Mouse (Mus musculus): ENCODE data around the gene Ankrd22. TPM values are rescaled to one million over a fixed set of nuclear protein-coding genes. Genes with fewer than 3 reads are reported as not detected.
"Not testable (repeated sequence)": the region's sequence is repeated elsewhere in the genome, so short reads cannot be mapped to it uniquely, and the experiment has no call there.

The Ankrd22 gene
- not detected in 2 replicates for polyA plus RNA-seq (2011; ENCODE audit: insufficient read length, low read depth, missing spikeins)

GRCm38 (mm10) chr19:34165891-34166290 lies at the start of gene Ankrd22:
Gene Ankrd22, minus strand, starts transcription at chr19:34166053.
- TF ChIP-seq CTCF (IDR thresholded peaks at IDR 0.05; ENCODE audit: borderline replicate concordance, insufficient read depth, low read length) (no peak), POLR2A (IDR thresholded peaks at IDR 0.05; ENCODE audit: low read depth, low read length) (no peak)
- H3K4me3 ChIP-seq (ENCODE audit: insufficient read depth, low read length): no peak within 1 kb of the TSS
- H3K4me1 ChIP-seq (ENCODE audit: control insufficient read depth, insufficient read depth, low read length): peaks cover 1% of the 10 kb centered on the region; the same call in 1 of the 2 replicates
- no peak within 1 kb of the TSS for H3K27ac ChIP-seq (ENCODE audit: insufficient read depth, low read length)

- Histone ChIP-seq H3K27ac (ENCODE audit: insufficient read depth, low read length) (no peak overlapping the region), H3K4me1 (ENCODE audit: control insufficient read depth, insufficient read depth, low read length) (peaks cover 7% of the 10 kb centered on the region; the same call in 1 of the 2 replicates), H3K4me3 (ENCODE audit: insufficient read depth, low read length) (no peak overlapping the region)
- TF ChIP-seq POLR2A (IDR thresholded peaks at IDR 0.05; ENCODE audit: low read depth, low read length) (no peak), CTCF (IDR thresholded peaks at IDR 0.05; ENCODE audit: borderline replicate concordance, insufficient read depth, low read length) (no peak)
Observed at GRCm38 (mm10) chr19:34214136-34214535, 48.3 kb upstream of the Ankrd22 start.

- H3K27ac ChIP-seq (ENCODE audit: insufficient read depth, low read length): no peak overlapping the region
- H3K4me3 ChIP-seq (ENCODE audit: insufficient read depth, low read length): no peak overlapping the region
- no peak for TF ChIP-seq POLR2A (IDR thresholded peaks at IDR 0.05; ENCODE audit: low read depth, low read length)
- TF ChIP-seq CTCF (IDR thresholded peaks at IDR 0.05; ENCODE audit: borderline replicate concordance, insufficient read depth, low read length): no peak
Observed at GRCm38 (mm10) chr19:34213251-34213645, 47.4 kb upstream of the Ankrd22 start.

GRCm38 (mm10) chr19:34212489-34213250 lies 46.8 kb upstream of the Ankrd22 start:
- no peak for TF ChIP-seq POLR2A (IDR thresholded peaks at IDR 0.05; ENCODE audit: low read depth, low read length)
- TF ChIP-seq CTCF (IDR thresholded peaks at IDR 0.05; ENCODE audit: borderline replicate concordance, insufficient read depth, low read length): no peak
- Histone ChIP-seq H3K4me1 (ENCODE audit: control insufficient read depth, insufficient read depth, low read length) (peaks cover 7% of the 10 kb centered on the region; the same call in 1 of the 2 replicates), H3K27ac (ENCODE audit: insufficient read depth, low read length) (no peak overlapping the region), H3K4me3 (ENCODE audit: insufficient read depth, low read length) (no peak overlapping the region)

More at GRCm38 (mm10) chr19:34213251-34213645, 47.4 kb upstream of the Ankrd22 start:
- peaks cover 7% of the 10 kb centered on the region; the same call in 1 of the 2 replicates for H3K4me1 ChIP-seq (ENCODE audit: control insufficient read depth, insufficient read depth, low read length)

GRCm38 (mm10) chr19:34210841-34211240 lies 45.0 kb upstream of the Ankrd22 start:
- no peak overlapping the region for H3K4me3 ChIP-seq (ENCODE audit: insufficient read depth, low read length)
- TF ChIP-seq CTCF (IDR thresholded peaks at IDR 0.05; ENCODE audit: borderline replicate concordance, insufficient read depth, low read length) (no peak), POLR2A (IDR thresholded peaks at IDR 0.05; ENCODE audit: low read depth, low read length) (no peak)
- H3K27ac ChIP-seq (ENCODE audit: insufficient read depth, low read length): no peak overlapping the region
- peaks cover 11% of the 10 kb centered on the region for H3K4me1 ChIP-seq (ENCODE audit: control insufficient read depth, insufficient read depth, low read length)

- H3K4me3 ChIP-seq (ENCODE audit: insufficient read depth, low read length): no peak overlapping the region
- H3K4me1 ChIP-seq (ENCODE audit: control insufficient read depth, insufficient read depth, low read length): peaks cover 11% of the 10 kb centered on the region
- no peak overlapping the region for H3K27ac ChIP-seq (ENCODE audit: insufficient read depth, low read length)
- TF ChIP-seq POLR2A (IDR thresholded peaks at IDR 0.05; ENCODE audit: low read depth, low read length): no peak
- no peak for TF ChIP-seq CTCF (IDR thresholded peaks at IDR 0.05; ENCODE audit: borderline replicate concordance, insufficient read depth, low read length)
Observed at GRCm38 (mm10) chr19:34209930-34210581, 44.2 kb upstream of the Ankrd22 start.

- no peak for TF ChIP-seq POLR2A (IDR thresholded peaks at IDR 0.05; ENCODE audit: low read depth, low read length)
- no peak for TF ChIP-seq CTCF (IDR thresholded peaks at IDR 0.05; ENCODE audit: borderline replicate concordance, insufficient read depth, low read length)
- H3K27ac ChIP-seq (ENCODE audit: insufficient read depth, low read length): no peak overlapping the region
Observed at GRCm38 (mm10) chr19:34209031-34209430, 43.2 kb upstream of the Ankrd22 start.

GRCm38 (mm10) chr19:34206760-34207440 lies 41.0 kb upstream of the Ankrd22 start:
- H3K27ac ChIP-seq (ENCODE audit: insufficient read depth, low read length): no peak overlapping the region
- peaks cover 11% of the 10 kb centered on the region for H3K4me1 ChIP-seq (ENCODE audit: control insufficient read depth, insufficient read depth, low read length)
- no peak overlapping the region for H3K4me3 ChIP-seq (ENCODE audit: insufficient read depth, low read length)
- TF ChIP-seq POLR2A (IDR thresholded peaks at IDR 0.05; ENCODE audit: low read depth, low read length) (no peak), CTCF (IDR thresholded peaks at IDR 0.05; ENCODE audit: borderline replicate concordance, insufficient read depth, low read length) (no peak)

More at GRCm38 (mm10) chr19:34209031-34209430, 43.2 kb upstream of the Ankrd22 start:
- no peak overlapping the region for H3K4me3 ChIP-seq (ENCODE audit: insufficient read depth, low read length)
- peaks cover 11% of the 10 kb centered on the region for H3K4me1 ChIP-seq (ENCODE audit: control insufficient read depth, insufficient read depth, low read length)

GRCm38 (mm10) chr19:34206128-34206527 lies 40.3 kb upstream of the Ankrd22 start:
- H3K4me3 ChIP-seq (ENCODE audit: insufficient read depth, low read length); H3K27ac ChIP-seq (ENCODE audit: insufficient read depth, low read length): not testable (repeated sequence)
- peaks cover 11% of the 10 kb centered on the region for H3K4me1 ChIP-seq (ENCODE audit: control insufficient read depth, insufficient read depth, low read length)

All from embryonic fibroblast, embryonic 13.5 days (primary cell).